Mouse (Mus musculus) C2C12 (cell line): Measurements from ENCODE around the gene Rhbdf2.

Source experiments
- CTCF ChIP-seq: IDR thresholded peaks from one replicate; pipeline ENCODE4 v1.5.1; 2011; ENCODE audit not compliant: control insufficient read depth, insufficient read depth, insufficient read length
- MYOD1 ChIP-seq: IDR thresholded peaks from one replicate; pipeline ENCODE4 v1.6.1; 2011; ENCODE audit warnings: low read depth; ENCODE audit not compliant: control insufficient read depth, insufficient read length

DNA sequence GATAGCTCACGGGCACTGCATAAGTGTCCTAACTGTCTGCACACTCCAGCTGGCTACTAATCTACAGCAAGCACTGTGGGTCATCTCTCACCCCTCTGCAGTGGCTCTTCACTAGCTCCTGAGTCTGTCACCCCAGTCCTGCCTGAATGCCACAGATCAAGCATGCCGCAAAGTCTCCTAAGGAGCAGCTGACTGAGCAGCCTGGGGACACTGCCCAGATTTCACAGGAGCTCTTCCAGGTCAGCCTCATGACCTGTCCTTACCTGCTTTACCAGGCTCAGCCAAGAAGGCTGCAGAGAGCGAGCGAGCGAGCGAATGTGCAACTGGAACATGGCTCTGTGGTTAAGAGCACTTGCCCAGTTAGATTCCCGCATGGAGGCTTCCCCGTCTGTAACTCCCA is 59.3 kb downstream of the Rhbdf2 start:
- TF ChIP-seq CTCF (no peak), MYOD1 (no peak)
